Mouse (Mus musculus): ENCODE measurements around the gene Tubgcp4. TPM values are rescaled to one million over a fixed set of nuclear protein-coding genes. Genes with fewer than 3 reads are reported as not detected.

Tubgcp4 gene
- 69.6 TPM for total RNA-seq (2023)

DNA sequence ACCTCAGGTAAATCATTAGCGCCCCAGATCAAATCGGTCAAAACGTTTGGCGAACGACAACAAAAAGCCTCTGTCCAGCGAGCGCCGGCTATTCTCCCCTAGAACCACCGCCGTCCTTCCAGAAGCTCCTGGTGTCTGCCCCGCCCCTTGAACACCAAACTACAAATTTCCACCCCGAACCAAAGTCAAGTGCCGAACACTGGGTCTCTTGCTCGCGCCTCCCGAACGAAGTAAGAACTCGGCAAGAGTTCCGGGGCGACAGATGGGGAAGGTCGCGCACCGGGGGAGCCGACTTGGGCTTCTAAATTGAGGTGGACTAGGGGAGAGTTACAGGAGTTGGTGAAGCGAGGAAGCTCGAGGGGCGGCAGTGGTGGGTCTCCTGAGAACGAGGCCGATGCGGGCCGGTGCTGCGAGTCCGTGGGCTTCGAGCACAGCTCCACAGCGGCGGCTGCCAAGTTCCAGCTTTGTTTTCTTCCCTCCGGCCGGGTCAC lies at the start of gene Tubgcp4:
Gene Tubgcp4 (plus strand): TSS at position 174 of the 491 bp plus-strand sequence.

DNA sequence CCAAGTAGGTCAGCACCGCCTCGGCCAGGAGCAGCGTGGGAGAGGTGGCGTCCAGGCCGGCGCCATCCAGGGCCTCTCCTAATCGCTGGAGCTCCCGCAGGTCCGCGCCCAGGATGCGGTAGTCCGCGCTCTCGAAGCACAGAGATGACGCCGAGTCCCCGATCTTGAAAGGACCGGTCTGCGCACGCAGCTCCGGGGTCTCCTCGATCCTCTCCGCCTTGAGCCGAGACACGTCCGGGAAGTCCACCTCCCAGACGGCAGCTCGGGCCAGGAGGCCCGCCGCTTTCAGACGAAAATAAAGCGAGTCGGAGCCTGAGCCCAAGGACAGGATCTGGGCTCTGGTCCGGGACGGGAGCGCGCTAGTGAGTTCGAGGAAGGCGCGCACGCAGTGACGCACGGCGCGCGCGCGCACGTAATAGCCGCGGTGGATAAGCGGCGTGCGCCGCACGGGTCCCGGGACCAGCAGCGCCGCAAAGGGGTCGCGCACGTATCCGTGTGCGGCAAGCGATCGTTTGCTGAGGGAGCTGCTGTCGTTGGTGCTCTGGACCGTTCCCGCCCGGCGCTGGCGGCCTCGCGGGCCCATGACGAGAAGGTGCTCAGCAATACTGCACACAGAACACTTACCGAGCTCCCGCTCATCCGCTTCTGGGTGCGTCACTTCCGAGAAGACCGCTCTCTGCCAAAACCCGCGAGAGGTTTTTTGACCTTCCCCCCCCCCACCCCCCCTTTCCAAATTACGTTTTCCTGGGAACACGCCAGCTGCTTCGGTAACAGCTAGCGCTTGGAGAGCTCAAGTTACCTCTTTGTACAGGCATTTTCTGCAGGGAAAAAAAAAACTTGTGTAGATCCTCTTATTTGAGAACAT lies 30.2 kb upstream of the Tubgcp4 start, which contains the start of the genes Adal and Lcmt2:
Gene Adal (plus strand): TSS at position 411 of the 865 bp plus-strand sequence.
Gene Lcmt2 (minus strand): TSS at position 636 of the 865 bp plus-strand sequence.

DNA sequence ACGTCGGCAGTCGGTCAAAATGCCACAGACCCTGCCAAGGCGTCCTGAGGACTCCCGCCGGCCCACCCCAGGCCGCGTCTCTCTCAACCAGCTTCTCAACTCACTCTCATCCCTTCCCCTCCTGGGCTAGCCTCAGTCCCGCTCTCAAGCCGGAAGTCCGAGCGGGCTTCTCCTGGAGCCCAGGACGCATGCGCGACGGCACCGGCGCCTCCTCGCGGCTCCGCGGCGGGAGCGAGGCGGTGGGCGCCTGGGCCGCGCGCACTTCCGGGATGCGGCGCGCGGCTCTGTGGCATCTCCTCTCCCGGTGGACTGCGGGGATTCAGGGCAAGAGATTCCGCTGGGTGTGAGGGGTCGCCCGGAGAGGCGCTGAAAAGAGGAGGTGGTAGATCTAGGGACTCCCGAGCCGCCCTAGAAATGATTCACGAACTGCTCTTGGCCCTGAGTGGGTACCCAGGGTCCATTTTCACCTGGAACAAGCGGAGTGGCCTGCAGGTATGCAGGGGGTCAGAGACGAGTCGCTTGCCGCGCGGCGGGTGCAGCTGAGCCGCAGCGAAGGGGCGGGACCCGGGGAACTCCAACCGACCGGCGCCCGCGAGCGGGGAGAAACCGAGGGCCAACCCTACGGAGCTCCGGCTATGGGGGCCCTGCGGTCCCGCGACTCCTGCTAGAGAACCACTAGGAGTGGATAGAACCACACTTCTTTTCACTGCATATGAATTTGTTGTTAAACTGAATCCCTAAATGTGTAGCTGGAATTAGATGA lies 707 bp downstream of the Tubgcp4 start, which contains the start of gene Zscan29:
Gene Zscan29 (minus strand): TSS at position 146 of the 763 bp plus-strand sequence.

Other genes with a start within 250 kb of the Tubgcp4 start
- gene Ubr1, start 199.9 kb upstream of the Tubgcp4 start, total RNA-seq (2023): 65.4 TPM
- 20.6 TPM for gene Tmem62, start 193.6 kb upstream of the Tubgcp4 start, total RNA-seq (2023)
- 84.3 TPM for gene Ccndbp1, start 162.3 kb upstream of the Tubgcp4 start, total RNA-seq (2023)
- 1.1 TPM for gene Epb42, start 133.6 kb upstream of the Tubgcp4 start, total RNA-seq (2023)
- gene Tgm5, start 84.8 kb upstream of the Tubgcp4 start, total RNA-seq (2023): not detected
- gene Tgm7, start 60.9 kb upstream of the Tubgcp4 start, total RNA-seq (2023): not detected
- gene Adal, start 30.2 kb upstream of the Tubgcp4 start, total RNA-seq (2023): 17.3 TPM
- 11.8 TPM for gene Lcmt2, start 30.0 kb upstream of the Tubgcp4 start, total RNA-seq (2023)
- gene Zscan29, start 471 bp downstream of the Tubgcp4 start, total RNA-seq (2023): 26.8 TPM
- gene Trp53bp1, start 100.8 kb downstream of the Tubgcp4 start, total RNA-seq (2023): 70.9 TPM
- gene Map1a, start 118.9 kb downstream of the Tubgcp4 start, total RNA-seq (2023): 0.55 TPM
- 18.4 TPM for gene Ppip5k1, start 184.7 kb downstream of the Tubgcp4 start, total RNA-seq (2023)
- gene Ckmt1, start 187.1 kb downstream of the Tubgcp4 start, total RNA-seq (2023): not detected
- gene Strc, start 216.5 kb downstream of the Tubgcp4 start, total RNA-seq (2023): 1.0 TPM
- gene Pdia3, start 243.1 kb downstream of the Tubgcp4 start, total RNA-seq (2023): 123 TPM
- 2.4 TPM for gene Catsper2, start 243.1 kb downstream of the Tubgcp4 start, total RNA-seq (2023)